Mouse (Mus musculus): ENCODE data around the gene Bola3.
A peak's percentile ranks its signal among the peaks of the same experiment; 100 is the strongest.

The Bola3 gene

GRCm38 (mm10) chr6:83347916-83348315, 1.0 kb upstream of the Bola3 start:
- DNase-seq (ENCODE audit: low read depth, low spot score), result no peak

DNA sequence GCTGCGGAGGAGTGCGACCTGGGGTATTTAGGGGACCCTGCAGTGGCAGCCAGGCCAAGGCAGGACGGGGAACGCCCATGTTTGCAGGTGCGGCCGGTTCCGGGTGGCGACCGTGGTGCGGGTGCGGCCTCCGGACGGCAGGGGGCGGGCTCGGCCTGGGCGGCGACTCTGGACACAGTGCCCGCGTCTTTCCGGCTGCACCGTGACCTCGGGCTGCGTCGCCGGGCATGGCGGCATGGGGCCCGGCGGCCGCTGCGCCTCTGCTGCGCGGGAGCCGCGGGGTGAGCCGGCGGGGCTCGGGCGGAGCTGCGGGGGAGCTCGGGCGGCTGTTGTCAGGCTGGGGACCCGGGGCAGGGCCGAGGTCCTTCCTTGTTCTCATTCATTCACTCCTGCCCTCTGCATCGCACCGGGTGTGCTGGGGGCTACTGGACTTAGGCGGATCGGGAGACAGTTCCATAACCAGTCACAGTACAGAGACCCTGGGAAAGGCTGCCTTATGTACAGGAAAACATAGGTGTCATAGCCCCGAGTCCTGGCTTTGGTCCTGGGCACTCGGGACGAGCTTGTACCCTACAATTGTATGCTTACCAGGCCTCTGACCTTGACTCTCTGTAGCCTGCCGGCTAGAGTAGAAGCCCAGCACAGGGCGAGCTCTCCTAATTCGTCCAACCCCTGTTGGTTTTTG, 469 bp downstream of the Bola3 start:
- no peak for DNase-seq (ENCODE audit: low read depth, low spot score)

DNA sequence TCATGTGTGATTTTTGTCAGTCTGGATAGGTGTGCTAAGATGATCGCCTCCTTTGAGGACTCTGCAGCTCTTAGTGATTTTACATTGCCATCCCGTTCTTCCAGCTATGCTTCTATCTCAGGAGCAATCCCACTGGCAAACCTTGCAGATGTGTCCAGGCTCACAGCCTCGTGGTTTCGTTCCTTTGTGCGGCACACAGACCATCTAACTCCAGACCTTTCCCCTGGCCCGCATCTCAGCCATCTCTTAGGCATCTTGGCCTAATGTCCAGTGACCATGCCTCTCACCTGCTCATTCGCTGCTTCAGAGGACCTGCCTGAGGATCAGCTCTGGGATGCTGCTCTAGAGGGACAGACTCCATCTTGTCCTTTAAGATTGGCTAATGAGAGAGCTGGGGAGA, 1.2 kb downstream of the Bola3 start:
- DNase-seq (ENCODE audit: low read depth, low spot score), result no peak

GRCm38 (mm10) chr6:83350851-83351405, 2.0 kb downstream of the Bola3 start:
- no peak for DNase-seq (ENCODE audit: low read depth, low spot score)

GRCm38 (mm10) chr6:83351490-83352160, 2.7 kb downstream of the Bola3 start:
- no peak for DNase-seq (ENCODE audit: low read depth, low spot score)

DNA sequence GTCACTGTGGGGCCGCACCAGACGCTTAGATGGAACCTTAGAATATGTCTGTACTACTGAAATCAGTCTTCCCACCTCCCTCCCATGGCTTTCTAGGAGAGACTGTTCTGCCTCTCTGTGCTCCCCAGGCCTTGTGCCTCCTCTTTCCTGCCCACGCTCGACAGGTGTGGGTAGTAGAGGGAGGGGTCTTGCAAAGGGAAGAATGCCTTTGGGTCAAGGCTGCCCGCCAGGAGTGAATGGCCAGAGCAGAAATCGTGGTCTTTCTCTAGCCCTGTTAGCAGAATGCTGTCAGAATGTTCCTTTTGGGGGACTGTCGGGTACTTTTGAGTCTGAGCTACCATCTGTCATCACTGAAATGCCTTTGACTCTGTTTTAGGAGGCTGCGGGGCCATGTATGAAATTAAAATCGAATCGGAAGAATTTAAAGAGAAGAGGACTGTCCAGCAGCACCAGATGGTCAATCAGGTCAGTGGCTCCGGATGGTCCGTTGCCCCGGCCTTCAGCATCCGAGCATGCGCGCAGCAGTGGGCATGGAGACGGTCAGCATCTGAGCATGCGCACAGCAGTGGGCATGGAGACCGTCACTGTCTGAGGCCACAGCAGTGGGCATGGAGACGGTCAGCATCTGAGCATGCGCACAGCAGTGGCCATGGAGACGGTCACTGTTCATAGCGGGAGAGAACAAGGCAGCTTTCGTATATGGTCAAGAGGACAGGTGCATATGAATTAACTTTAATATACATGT, 3.9 kb downstream of the Bola3 start:
- no peak for DNase-seq (ENCODE audit: low read depth, low spot score)

GRCm38 (mm10) chr6:83354856-83355781, 6.2 kb downstream of the Bola3 start:
- DNase-seq (ENCODE audit: low read depth, low spot score), result no peak

DNA sequence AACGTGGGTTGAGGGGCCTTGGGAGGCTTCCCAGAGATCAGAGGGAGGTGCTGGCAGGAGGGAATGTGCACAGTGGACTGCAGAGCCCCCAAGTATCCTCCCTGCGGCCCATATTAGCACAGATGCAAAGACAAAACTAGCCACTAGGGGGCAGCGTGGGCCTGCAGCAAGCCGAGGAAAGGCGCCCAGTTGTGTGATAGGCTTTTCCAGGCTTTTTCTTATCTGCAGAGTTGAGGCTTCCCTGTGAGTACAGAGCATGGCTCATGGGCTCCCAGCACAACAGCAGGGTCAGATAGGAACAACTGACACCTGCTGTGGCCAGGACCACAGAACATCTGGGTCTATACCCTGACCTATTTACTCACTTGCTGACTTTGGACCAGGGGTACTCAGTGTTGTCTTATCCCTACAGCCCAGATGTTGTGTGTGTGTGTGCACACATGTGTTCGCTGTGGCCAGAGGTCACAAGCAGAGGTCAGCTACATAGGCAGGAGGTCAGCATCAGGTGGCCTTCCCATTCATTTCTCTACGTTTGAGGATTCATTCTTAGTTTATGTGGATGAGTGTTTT, 7.7 kb downstream of the Bola3 start:
- DNase-seq (ENCODE audit: low read depth, low spot score), result peak; percentile 48

DNA sequence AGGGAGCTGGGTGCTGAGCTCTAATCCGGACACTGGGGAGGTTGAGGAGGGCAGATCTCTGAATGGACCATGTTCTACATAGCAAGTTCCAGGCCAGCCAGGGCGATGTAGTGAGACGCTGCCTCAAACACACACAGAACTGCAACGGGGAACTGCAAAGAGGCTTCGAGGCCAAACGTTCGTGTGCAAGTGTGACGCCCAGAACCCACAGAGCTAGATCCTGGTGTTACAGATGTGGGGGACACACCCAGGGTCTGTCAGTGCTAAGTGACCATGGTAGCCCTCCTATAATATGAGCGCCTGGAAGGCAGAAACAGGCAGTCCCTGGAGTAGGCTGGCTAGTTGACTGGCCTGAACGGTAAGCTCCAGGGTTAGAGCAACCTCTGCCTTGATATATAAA, 8.5 kb downstream of the Bola3 start:
- no peak for DNase-seq (ENCODE audit: low read depth, low spot score)

DNA sequence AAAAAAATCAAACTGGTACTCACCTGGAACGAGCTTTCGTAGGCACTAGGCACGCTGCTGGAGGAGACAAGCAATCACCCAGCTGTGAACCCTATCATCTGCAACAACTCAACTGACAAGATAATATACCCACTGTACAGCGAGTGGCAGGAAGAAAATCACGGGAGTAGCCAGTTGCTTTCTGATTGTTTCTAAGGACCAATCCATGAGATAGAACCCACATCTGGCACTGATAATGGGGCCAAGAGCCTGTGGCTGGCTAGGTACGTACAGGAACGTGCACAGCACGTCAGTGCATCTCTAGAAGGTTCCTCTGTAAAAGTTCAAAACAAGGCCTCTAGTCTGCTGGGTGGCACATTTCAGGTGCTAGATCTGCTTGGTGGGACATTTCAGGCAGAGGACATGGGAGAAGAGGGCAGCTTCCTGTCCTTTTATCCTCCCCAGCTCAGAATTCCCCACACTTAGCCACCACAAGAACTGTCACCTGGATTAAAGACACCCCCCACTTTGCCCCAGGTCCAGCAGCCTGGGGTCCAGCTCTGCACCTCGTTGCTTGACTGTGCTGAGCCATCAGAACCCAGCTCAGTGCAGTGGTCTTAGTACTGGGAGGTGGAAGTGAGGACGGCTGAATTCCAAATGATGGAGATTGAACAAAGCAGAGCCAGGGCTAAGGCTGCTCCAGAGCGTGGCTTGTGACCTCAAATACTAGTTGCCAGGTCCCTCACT, 12.7 kb downstream of the Bola3 start:
- DNase-seq (ENCODE audit: low read depth, low spot score), result no peak

GRCm38 (mm10) chr6:83363075-83363474, 14.1 kb downstream of the Bola3 start:
- DNase-seq (ENCODE audit: low read depth, low spot score), result no peak

- no peak for DNase-seq (ENCODE audit: low read depth, low spot score)
Measured at GRCm38 (mm10) chr6:83370316-83370965, 21.5 kb downstream of the Bola3 start.

DNA sequence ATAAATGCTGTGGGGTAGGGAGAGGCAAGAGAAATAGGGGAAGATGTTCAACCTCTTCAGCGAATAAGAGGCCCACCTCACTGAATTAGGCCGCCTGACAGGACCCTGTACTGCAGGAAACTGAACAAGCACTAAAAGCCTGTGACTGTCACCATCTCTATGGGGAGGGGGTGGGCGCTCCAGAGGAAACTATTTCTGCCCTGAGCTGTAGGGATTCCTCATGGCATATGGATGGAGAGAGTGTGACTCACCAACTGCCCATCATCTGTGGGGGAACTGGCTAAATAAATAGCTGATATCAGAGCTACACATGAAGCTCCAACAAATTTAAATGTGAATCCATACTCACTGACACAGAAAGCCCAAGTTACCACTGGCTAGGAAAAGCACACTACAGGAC, 22.4 kb downstream of the Bola3 start:
- DNase-seq (ENCODE audit: low read depth, low spot score), result no peak

- no peak for DNase-seq (ENCODE audit: low read depth, low spot score)
Measured at GRCm38 (mm10) chr6:83373704-83374300, 24.9 kb downstream of the Bola3 start.

- no peak for DNase-seq (ENCODE audit: low read depth, low spot score)
Measured at GRCm38 (mm10) chr6:83381510-83382491, 32.9 kb downstream of the Bola3 start.

GRCm38 (mm10) chr6:83385569-83386090, 36.7 kb downstream of the Bola3 start:
- DNase-seq (ENCODE audit: low read depth, low spot score), result no peak

- DNase-seq (ENCODE audit: low read depth, low spot score), result no peak
Measured at GRCm38 (mm10) chr6:83392166-83392780, 43.3 kb downstream of the Bola3 start.

Measured in telencephalon, adult 2 months (tissue).